8 mouse cellular contexts compared by ENCODE assay signal in genomic region chrX:169879481-169880362, GRCm38 (mm10).
A peak's percentile ranks its signal among the peaks of the same experiment; 100 is the strongest.
DNase-seq lines count a peak whose midpoint lies in the region; ATAC-seq and TF ChIP-seq lines count a peak whose summit lies in the region.

No protein-coding gene starts in this region.

- peak; percentile 23 for DNase-seq in MN1 (ENCODE audit: low spot score)
- peak; percentile 53 to 79 for DNase-seq in cerebellum, adult 2 months
- DNase-seq in heart, postnatal 4 days, result peak; percentile 68
- peak; percentile 50 to 73 for DNase-seq in layer of hippocampus, adult 8-10 months (ENCODE audit: low spot score in 2 of 2)
- DNase-seq in lung, adult 2 months, result peak; percentile 79
- DNase-seq in thymus, postnatal 4 days, result peak; percentile 44

- peak; percentile 85 for ATAC-seq in frontal cortex, adult (ENCODE audit: low TSS enrichment)

- peak overlapping the region; percentile 81 for H3K4me3 ChIP-seq in cerebellum, adult 2 months (replicated peaks; ENCODE audit: insufficient read depth, low read depth, low read length)
- H3K4me3 ChIP-seq in lung, adult 2 months (replicated peaks; ENCODE audit: extremely low read depth, low read depth, low read length), result peak overlapping the region; percentile 78
- peak overlapping the region; percentile 55 for H3K4me3 ChIP-seq in olfactory bulb, adult 2 months (ENCODE audit: insufficient read depth, low read depth, low read length)

- no peaks in the 10 kb centered on the region for H3K4me1 ChIP-seq in cerebellum, adult 2 months (ENCODE audit: control insufficient read depth, insufficient read depth, low read length)
- H3K4me1 ChIP-seq in lung, adult 2 months (ENCODE audit: control insufficient read depth, insufficient read depth, low read length), result no peaks in the 10 kb centered on the region
- H3K4me1 ChIP-seq in olfactory bulb, adult 2 months (ENCODE audit: control insufficient read depth, insufficient read depth, low read length), result no peaks in the 10 kb centered on the region

- WGBS in cerebellum, adult 2 months, result 3% methylated on average over 36 of the region's 36 CpGs
- 27% methylated on average over 36 of the region's 36 CpGs for WGBS in lung, adult 2 months
- WGBS in olfactory bulb, adult 2 months, result 9% methylated on average over 36 of the region's 36 CpGs

- H3K27me3 ChIP-seq in cerebellum, adult 2 months (ENCODE audit: control insufficient read depth, insufficient read depth, low read length), result no peaks in the 10 kb centered on the region

- no peak overlapping the region for H3K27ac ChIP-seq in cerebellum, adult 2 months (ENCODE audit: insufficient read depth, low read length)
- H3K27ac ChIP-seq in olfactory bulb, adult 2 months (ENCODE audit: insufficient read depth, low read depth, low read length), result peak overlapping the region; percentile 56; the same call in 1 of the 2 replicates

- TF ChIP-seq POLR2A in cerebellum, adult 2 months (IDR thresholded peaks at IDR 0.05; ENCODE audit: borderline replicate concordance, insufficient read depth, low read length), result no peak
- TF ChIP-seq POLR2A in lung, adult 2 months (IDR thresholded peaks at IDR 0.05; ENCODE audit: borderline replicate concordance, extremely low read depth, low read depth, low read length), result peak; percentile 45; the same call in 1 of the 2 replicates
- TF ChIP-seq POLR2A in olfactory bulb, adult 2 months (IDR thresholded peaks at IDR 0.05; ENCODE audit: insufficient read depth, low read depth, low read length), result no peak

- TF ChIP-seq CTCF in cerebellum, adult 2 months (IDR thresholded peaks at IDR 0.05; ENCODE audit: borderline replicate concordance, insufficient read depth, low read depth, low read length), result no peak
- no peak for TF ChIP-seq CTCF in lung, adult 2 months (IDR thresholded peaks at IDR 0.05; ENCODE audit: insufficient read depth, low read length)
- no peak for TF ChIP-seq CTCF in olfactory bulb, adult 2 months (IDR thresholded peaks at IDR 0.05; ENCODE audit: insufficient read depth, low read depth, low read length)

Comparison
In these comparisons a context has a peak if more than half of its experiments do, and no peak if none do; other contexts are left out.
1. DNase-seq: peak in every context shown above with its lines; median percentile 79 in lung, adult 2 months; 68 in heart, postnatal 4 days; 66 in cerebellum, adult 2 months; 62 in layer of hippocampus, adult 8-10 months; 44 in thymus, postnatal 4 days; 23 in MN1.